Mouse (Mus musculus) right cerebral cortex, postnatal 25 days (tissue): ENCODE data around the gene Kctd11.
"Not testable (repeated sequence)": the region's sequence is repeated elsewhere in the genome, so short reads cannot be mapped to it uniquely, and the experiment has no call there.

Experiments
- DNase-seq: peaks from one replicate; pipeline ENCODE4 v3.0.0; 2022

Gene Kctd11

GRCm38 (mm10) chr11:69881787-69882670 is 823 bp upstream of the Kctd11 start:
- no peak for DNase-seq

- peak; percentile 25 for DNase-seq
Observed at GRCm38 (mm10) chr11:69880506-69880852, 727 bp downstream of the Kctd11 start.

GRCm38 (mm10) chr11:69879711-69880110 is 1.5 kb downstream of the Kctd11 start:
- DNase-seq, result no peak

- no peak for DNase-seq
Observed at GRCm38 (mm10) chr11:69878952-69879351, 2.3 kb downstream of the Kctd11 start.

- DNase-seq, result no peak
Observed at GRCm38 (mm10) chr11:69878399-69878798, 2.8 kb downstream of the Kctd11 start.

GRCm38 (mm10) chr11:69877878-69878277 is 3.3 kb downstream of the Kctd11 start, which contains the start of gene Tmem95:
Gene Tmem95 (minus strand): TSS chr11:69878018.
- DNase-seq, result no peak

GRCm38 (mm10) chr11:69876867-69877266 is 4.3 kb downstream of the Kctd11 start:
- DNase-seq, result peak; percentile 62

GRCm38 (mm10) chr11:69876186-69876585 is 5.0 kb downstream of the Kctd11 start:
- DNase-seq, result no peak

- no peak for DNase-seq
Observed at GRCm38 (mm10) chr11:69872451-69872850, 8.8 kb downstream of the Kctd11 start.

GRCm38 (mm10) chr11:69871822-69872221 is 9.4 kb downstream of the Kctd11 start:
- no peak for DNase-seq

- no peak for DNase-seq
Observed at GRCm38 (mm10) chr11:69870289-69871069, 10.7 kb downstream of the Kctd11 start.

GRCm38 (mm10) chr11:69867335-69867734 is 13.9 kb downstream of the Kctd11 start:
- DNase-seq, result no peak

GRCm38 (mm10) chr11:69865561-69865960 is 15.6 kb downstream of the Kctd11 start:
- no peak for DNase-seq

- DNase-seq, result no peak
Observed at GRCm38 (mm10) chr11:69864138-69864860, 16.9 kb downstream of the Kctd11 start.

- not testable (repeated sequence) for DNase-seq
Observed at GRCm38 (mm10) chr11:69863729-69864128, 17.5 kb downstream of the Kctd11 start.

GRCm38 (mm10) chr11:69858113-69858998 is 22.9 kb downstream of the Kctd11 start, which contains the start of gene Tnk1:
Gene Tnk1 (minus strand): TSS chr11:69858730.
- no peak for DNase-seq

GRCm38 (mm10) chr11:69855347-69855746 is 25.9 kb downstream of the Kctd11 start:
- DNase-seq, result no peak

- DNase-seq, result no peak
Observed at GRCm38 (mm10) chr11:69854680-69855079, 26.5 kb downstream of the Kctd11 start.

- DNase-seq, result no peak
Observed at GRCm38 (mm10) chr11:69853994-69854393, 27.2 kb downstream of the Kctd11 start.

- no peak for DNase-seq
Observed at GRCm38 (mm10) chr11:69850754-69851153, 30.5 kb downstream of the Kctd11 start.

- no peak for DNase-seq
Observed at GRCm38 (mm10) chr11:69849884-69850283, 31.3 kb downstream of the Kctd11 start.

- DNase-seq, result no peak
Observed at GRCm38 (mm10) chr11:69849128-69849527, 32.1 kb downstream of the Kctd11 start.
